Mouse (Mus musculus) A20 (cell line): Measurements from ENCODE around the gene Ip6k1.

Source experiments
- DNase-seq: peaks from one replicate; pipeline ENCODE4 v3.0.0-alpha.2; 2011; ENCODE audit warnings: low read depth, low spot score

The Ip6k1 gene

DNA sequence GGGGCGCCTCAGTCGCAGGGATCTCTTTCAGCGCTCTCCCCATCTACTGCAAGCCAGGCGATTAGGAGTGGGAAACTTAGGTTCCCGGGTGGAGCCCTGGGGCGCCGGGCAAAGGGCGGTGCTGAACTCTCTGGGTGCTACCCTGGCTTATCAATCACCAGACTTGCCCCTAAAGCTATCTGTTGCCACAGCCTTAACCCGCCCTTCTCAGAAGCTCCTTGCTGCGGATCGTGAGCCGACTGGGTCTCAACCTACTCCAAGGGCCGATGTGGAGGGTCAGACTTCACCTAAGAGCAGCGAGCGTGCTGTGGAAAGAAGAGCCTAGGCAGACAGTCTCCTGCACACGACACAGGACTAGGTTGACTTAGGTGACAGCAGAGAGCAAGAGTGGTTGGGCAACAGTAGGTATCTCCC, 92.7 kb downstream of the Ip6k1 start:
- DNase-seq, result peak; percentile 71

DNA sequence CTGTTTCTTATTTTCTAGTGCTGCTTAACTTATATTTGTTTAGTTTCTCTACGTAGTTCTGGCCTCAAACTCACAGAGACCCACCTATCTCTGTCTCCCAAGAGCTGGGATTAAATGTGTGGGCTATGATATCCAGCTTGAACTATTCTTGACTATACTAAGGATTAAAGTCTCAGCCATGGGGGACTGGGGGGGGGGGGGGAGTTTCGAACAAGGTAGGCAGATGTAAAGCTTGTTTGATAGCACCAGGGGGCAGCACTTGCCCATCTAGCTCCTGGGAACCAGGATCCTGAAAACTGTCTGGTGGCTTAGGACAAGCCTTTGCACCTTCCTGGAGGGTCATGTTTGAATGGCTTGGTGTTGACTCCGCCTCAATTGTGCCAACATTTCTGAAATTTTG, 93.2 kb downstream of the Ip6k1 start:
- peak; percentile 75 for DNase-seq

DNA sequence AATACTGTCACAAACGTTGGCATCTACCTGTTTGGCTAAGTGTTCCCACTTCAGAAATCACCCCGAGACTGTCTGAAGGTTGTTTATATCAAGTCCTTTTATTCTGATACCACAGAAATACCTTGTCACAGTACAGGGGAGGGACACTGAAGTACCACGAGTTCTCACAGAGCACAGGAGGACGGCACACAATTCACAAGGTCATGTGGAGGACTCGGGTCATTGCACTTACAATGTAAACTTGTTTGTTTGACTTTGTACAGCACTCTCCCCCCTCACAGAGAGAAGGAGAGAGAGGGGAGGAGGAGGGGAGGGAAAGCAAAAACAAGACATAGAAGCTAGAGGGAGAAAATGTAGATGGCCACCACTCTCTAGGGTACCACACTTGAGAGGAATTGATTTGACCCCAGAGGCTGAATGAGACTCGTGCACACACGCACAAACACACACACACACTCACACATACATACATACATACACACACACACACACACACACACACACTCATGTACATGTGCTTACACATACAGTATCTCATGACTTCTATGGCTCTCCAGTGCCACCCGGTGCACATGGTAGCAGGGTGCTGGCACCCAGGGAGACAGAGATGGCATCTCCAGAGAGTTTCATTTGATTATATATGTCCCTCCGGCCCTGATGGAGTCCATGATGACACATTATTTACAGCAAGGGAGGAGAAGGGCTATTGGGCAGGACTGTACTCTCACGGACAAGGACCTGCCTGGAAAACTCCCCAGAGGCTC, 93.8 kb downstream of the Ip6k1 start:
- no peak for DNase-seq
